Mouse (Mus musculus) thymus, postnatal 0 days (tissue): Measurements from ENCODE around the gene Trim69. TPM values are rescaled to one million over a fixed set of nuclear protein-coding genes. Genes with fewer than 3 reads are reported as not detected.
"Not testable (repeated sequence)": the region's sequence is repeated elsewhere in the genome, so short reads cannot be mapped to it uniquely, and the experiment has no call there.

Experiments
- DNase-seq: peaks from one replicate; pipeline ENCODE4 v3.0.0-alpha.2; 2015; ENCODE audit warnings: low spot score
- polyA plus RNA-seq: library from polyadenylated mRNA; unstranded; fragments of >200 nt; fragmentation: Nextera tagmentation; extraction: Ambion mirVana; gene quantifications from 2 replicates; pipeline ENCODE4 v1.2.1, GENCODE M21; 2015

Gene Trim69
- polyA plus RNA-seq, 1 experiment from 2014 or later, result 0.08 TPM

GRCm38 (mm10) chr2:122206440-122207107 lies 46.1 kb downstream of the Trim69 start:
- DNase-seq, result no peak

- DNase-seq, result no peak
These were observed 50.2 kb downstream of the Trim69 start for GRCm38 (mm10) chr2:122210534-122211228.

GRCm38 (mm10) chr2:122217075-122217474 lies 56.6 kb downstream of the Trim69 start:
- not testable (repeated sequence) for DNase-seq

GRCm38 (mm10) chr2:122218234-122218633 lies 57.7 kb downstream of the Trim69 start:
- no peak for DNase-seq

GRCm38 (mm10) chr2:122221378-122221777 lies 60.9 kb downstream of the Trim69 start:
- DNase-seq, result no peak

- no peak for DNase-seq
These were observed 61.3 kb downstream of the Trim69 start for GRCm38 (mm10) chr2:122221798-122222197.

- no peak for DNase-seq
These were observed 61.8 kb downstream of the Trim69 start for GRCm38 (mm10) chr2:122222272-122222671.

- no peak for DNase-seq
These were observed 63.2 kb downstream of the Trim69 start for GRCm38 (mm10) chr2:122223654-122224053.

Other genes starting within 250 kb of the Trim69 start
- 58.4 and 61.0 TPM in 2 replicates for gene Ctdspl2, start 204.7 kb upstream of the Trim69 start, polyA plus RNA-seq
- gene Mageb3, start 204.6 kb upstream of the Trim69 start, polyA plus RNA-seq, result 0.30 and 0.41 TPM in 2 replicates
- gene Eif3j1, start 132.2 kb upstream of the Trim69 start, polyA plus RNA-seq, result 11.4 and 14.8 TPM in 2 replicates
- 5.8 and 6.9 TPM in 2 replicates for gene Spg11, start 42.3 kb upstream of the Trim69 start, polyA plus RNA-seq
- gene B2m, start 13.0 kb upstream of the Trim69 start, polyA plus RNA-seq, result 1,787 and 1,863 TPM in 2 replicates
- gene Patl2, start 25.5 kb downstream of the Trim69 start, polyA plus RNA-seq, result 1.1 and 2.5 TPM in 2 replicates
- not detected in 2 replicates for gene Terb2, start 25.6 kb downstream of the Trim69 start, polyA plus RNA-seq
- 48.9 and 51.3 TPM in 2 replicates for gene Sord, start 74.0 kb downstream of the Trim69 start, polyA plus RNA-seq
- gene Duox2, start 137.7 kb downstream of the Trim69 start, polyA plus RNA-seq, result 0.30 and 0.61 TPM in 2 replicates
- 0.34 TPM in 1 of 2 replicates, not detected in the other for gene Duoxa2, start 138.2 kb downstream of the Trim69 start, polyA plus RNA-seq
- 2.1 and 2.3 TPM in 2 replicates for gene Duoxa1, start 153.0 kb downstream of the Trim69 start, polyA plus RNA-seq
- gene Duox1, start 155.0 kb downstream of the Trim69 start, polyA plus RNA-seq, result 0.08 and 0.16 TPM in 2 replicates
- 3.4 and 3.9 TPM in 2 replicates for gene Shf, start 208.5 kb downstream of the Trim69 start, polyA plus RNA-seq